Mouse (Mus musculus) midbrain, embryonic 14.5 days (tissue): ENCODE data around the gene B3gnt8. TPM values are rescaled to one million over a fixed set of nuclear protein-coding genes. Genes with fewer than 3 reads are reported as not detected.

ENCODE experiments used
- ATAC-seq: fragments of 200-750 bp; cut with Nextera tagmentation; 2 replicates; pipeline ENCODE4 v1.8.0; 2017; ENCODE audit warnings: moderate number of reproducible peaks, moderate library complexity; ENCODE audit not compliant: low FRiP score, low TSS enrichment
- DNase-seq: peaks from one replicate; pipeline ENCODE4 v3.0.0-alpha.2; 2015
- H3K27ac ChIP-seq: fragments of 300-500 bp; sonication (generic); replicated peaks from 2 replicates; pipeline ENCODE4 v1.5.1; 2014; ENCODE audit warnings: mild to moderate bottlenecking, low read depth, low read length, moderate library complexity
- H3K27me3 ChIP-seq: fragments of 300-500 bp; sonication (generic); 2 replicates; pipeline ENCODE4 v1.6.1; 2014; ENCODE audit warnings: low read length, control low read depth, mixed read lengths; ENCODE audit not compliant: control insufficient read depth, insufficient read depth
- H3K36me3 ChIP-seq: fragments of 300-500 bp; sonication (generic); 2 replicates; pipeline ENCODE4 v1.6.1; 2014; ENCODE audit warnings: low read length, control low read depth; ENCODE audit not compliant: control insufficient read depth, insufficient read depth
- H3K4me1 ChIP-seq: fragments of 300-500 bp; sonication (generic); 2 replicates; pipeline ENCODE4 v1.6.1; 2014; ENCODE audit warnings: mild to moderate bottlenecking, antibody characterized with exemption, low read length, control low read depth; ENCODE audit not compliant: control insufficient read depth, insufficient read depth
- H3K4me2 ChIP-seq: fragments of 300-500 bp; sonication (generic); 2 replicates; pipeline ENCODE4 v1.6.1; 2014; ENCODE audit warnings: mild to moderate bottlenecking, low read length, moderate library complexity
- H3K4me3 ChIP-seq: fragments of 300-500 bp; sonication (generic); replicated peaks from 2 replicates; pipeline ENCODE4 v1.5.1; 2014; ENCODE audit warnings: low read depth, low read length
- H3K9ac ChIP-seq: fragments of 300-500 bp; sonication (generic); replicated peaks from 2 replicates; pipeline ENCODE4 v1.6.1; 2014; ENCODE audit warnings: mild to moderate bottlenecking, low read length, moderate library complexity
- H3K9me3 ChIP-seq: fragments of 300-500 bp; sonication (generic); 2 replicates; pipeline ENCODE4 v1.6.1; 2016; ENCODE audit warnings: low read length, control low read depth, mixed read lengths; ENCODE audit not compliant: control insufficient read depth
- WGBS: fragments of 180-500 bp; shearing (Covaris S2); extraction: QIAGEN DNeasy Blood & Tissue Kit; methylation state at CpG from one replicate; pipeline ENCODE4 v1.1.7; 2014; 5-methylcytosine and 5-hydroxymethylcytosine counted together
- polyA plus RNA-seq: library from polyadenylated mRNA; unstranded; fragments of >200 nt; fragmentation: Nextera tagmentation; extraction: Ambion mirVana; gene quantifications from 2 replicates; pipeline ENCODE4 v1.2.1, GENCODE M21; 2014

B3gnt8 gene
- polyA plus RNA-seq, 1 experiment from 2014 or later: 0.50 TPM

DNA sequence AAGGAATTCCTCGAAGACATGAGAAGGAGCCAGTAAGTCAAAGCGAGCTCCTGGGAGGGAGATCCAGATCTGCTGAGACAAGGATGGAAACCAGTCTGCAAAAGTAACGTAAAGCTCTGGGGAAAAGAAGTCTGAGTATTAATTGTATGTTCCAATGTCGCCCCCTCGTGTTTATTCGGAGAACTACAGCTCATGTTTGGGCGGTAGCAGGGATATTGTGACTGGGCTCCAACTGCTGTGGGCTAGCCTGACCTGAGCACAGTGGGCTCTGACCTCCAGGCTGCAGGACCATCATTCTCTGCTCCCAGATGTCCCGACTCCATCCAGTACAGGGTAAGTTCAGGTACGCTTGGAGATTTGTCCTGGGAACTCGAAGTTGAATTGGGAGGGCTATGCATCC is 26.8 kb upstream of the B3gnt8 start:
- no peaks in the 10 kb centered on the region for H3K9me3 ChIP-seq
- H3K9ac ChIP-seq: no peak overlapping the region
- no peaks in the 10 kb centered on the region for H3K4me1 ChIP-seq
- no peak overlapping the region for H3K4me3 ChIP-seq
- WGBS: 12% methylated on average over 10 of the region's 10 CpGs
- no peaks in the 10 kb centered on the region for H3K27me3 ChIP-seq
- no peak overlapping the region for H3K4me2 ChIP-seq
- H3K27ac ChIP-seq: no peak overlapping the region
- DNase-seq (peak; percentile 89), ATAC-seq (no peak)
- no peaks in the 10 kb centered on the region for H3K36me3 ChIP-seq

DNA sequence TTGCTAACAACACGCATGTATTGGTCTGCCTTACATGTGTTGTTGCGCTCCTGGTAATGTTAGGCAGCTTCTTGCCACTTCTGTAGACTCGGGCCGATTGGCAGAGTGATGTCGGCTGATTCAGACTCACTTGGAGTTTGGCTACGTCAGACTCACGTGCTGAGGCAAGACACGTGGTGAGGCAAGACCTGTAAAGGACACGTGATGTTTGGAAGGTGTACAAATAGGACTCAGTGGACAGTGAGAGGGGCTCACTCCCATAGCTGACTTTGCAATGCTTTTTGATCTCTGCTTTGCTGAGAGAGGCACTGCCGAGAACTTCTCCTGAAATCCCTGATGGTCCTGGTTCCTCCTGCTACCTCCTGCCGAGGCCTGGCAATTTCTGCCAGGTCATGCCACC is 25.8 kb upstream of the B3gnt8 start:
- Histone ChIP-seq H3K4me2 (no peak overlapping the region), H3K4me3 (no peak overlapping the region), H3K27me3 (no peaks in the 10 kb centered on the region), H3K36me3 (no peaks in the 10 kb centered on the region), H3K9ac (no peak overlapping the region), H3K27ac (no peak overlapping the region), H3K4me1 (no peaks in the 10 kb centered on the region), H3K9me3 (no peaks in the 10 kb centered on the region)
- 88% methylated on average over 11 of the region's 11 CpGs for WGBS
- DNase-seq (no peak), ATAC-seq (no peak)

DNA sequence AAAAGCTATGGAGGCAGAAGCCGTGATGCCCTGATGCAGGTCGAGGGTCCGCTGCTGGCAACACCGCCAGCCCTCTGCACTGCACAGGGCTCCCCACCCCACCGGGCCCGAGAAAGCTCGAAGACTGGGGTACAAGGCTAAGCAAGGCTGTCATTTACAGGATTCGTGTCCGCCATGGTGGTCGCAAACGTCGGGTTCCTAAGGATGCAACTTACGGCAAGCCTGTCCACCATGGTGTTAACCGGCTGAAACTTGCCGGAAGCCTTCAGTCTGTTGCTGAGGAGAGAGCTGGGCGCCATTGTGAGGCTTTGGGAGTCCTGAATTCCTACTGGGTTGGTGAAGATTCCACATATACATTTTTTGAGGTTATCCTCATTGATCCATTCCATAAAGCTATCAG is 25.1 kb upstream of the B3gnt8 start:
- DNase-seq (no peak), ATAC-seq (no peak)
- Histone ChIP-seq H3K9me3 (no peaks in the 10 kb centered on the region), H3K36me3 (no peaks in the 10 kb centered on the region), H3K4me2 (no peak overlapping the region), H3K9ac (no peak overlapping the region), H3K27me3 (no peaks in the 10 kb centered on the region), H3K4me1 (no peaks in the 10 kb centered on the region), H3K27ac (no peak overlapping the region), H3K4me3 (no peak overlapping the region)
- WGBS: 89% methylated on average over 16 of the region's 16 CpGs

DNA sequence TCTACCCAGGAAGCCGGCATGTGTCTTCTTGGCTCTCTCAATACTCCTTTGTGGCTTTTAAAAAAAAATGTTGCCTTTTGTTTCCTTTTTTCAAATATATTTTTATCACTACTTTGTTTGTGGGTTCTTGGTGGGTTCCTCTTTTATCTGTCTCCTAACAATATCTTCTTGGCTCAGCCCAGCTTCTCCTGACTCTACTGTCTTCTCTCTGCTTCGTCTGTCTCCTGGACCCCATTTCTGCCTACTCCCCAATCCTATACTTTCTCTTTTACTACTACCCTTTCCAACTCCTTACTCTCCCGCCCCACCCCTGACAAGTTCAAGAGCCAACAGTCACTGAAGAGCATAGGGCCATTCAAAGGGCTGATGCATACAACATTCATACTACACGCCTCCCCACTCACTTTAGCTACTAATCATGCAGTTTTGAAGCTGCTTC is 19.8 kb upstream of the B3gnt8 start:
- H3K9ac ChIP-seq: no peak overlapping the region
- H3K27me3 ChIP-seq: no peaks in the 10 kb centered on the region
- H3K4me3 ChIP-seq: no peak overlapping the region
- H3K4me1 ChIP-seq: no peaks in the 10 kb centered on the region
- H3K9me3 ChIP-seq: no peaks in the 10 kb centered on the region
- WGBS: 87% methylated on average over 4 of the region's 4 CpGs
- H3K36me3 ChIP-seq: no peaks in the 10 kb centered on the region
- H3K4me2 ChIP-seq: no peak overlapping the region
- ATAC-seq (no peak), DNase-seq (no peak)
- H3K27ac ChIP-seq: no peak overlapping the region

DNA sequence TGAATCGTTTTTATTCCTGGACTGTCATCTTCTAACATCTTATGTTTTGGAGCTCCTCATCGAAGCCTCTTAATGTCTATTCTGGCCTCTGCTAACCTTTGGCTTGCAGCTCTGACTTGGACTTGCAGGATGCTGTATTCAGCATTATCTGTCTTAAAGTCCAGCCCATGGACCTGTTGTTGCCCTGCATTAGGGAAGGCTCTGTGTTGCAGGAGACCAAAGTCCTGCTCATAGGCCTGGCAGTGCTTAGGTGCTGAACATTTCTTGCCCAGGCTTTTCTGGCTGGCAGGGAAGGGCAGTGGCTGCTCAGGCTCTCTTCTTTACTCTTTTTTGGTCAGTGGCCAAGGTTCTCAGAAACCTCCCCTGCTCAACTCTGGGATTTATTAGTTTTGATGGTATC is 19.3 kb upstream of the B3gnt8 start:
- Histone ChIP-seq H3K4me1 (no peaks in the 10 kb centered on the region), H3K27ac (no peak overlapping the region), H3K9ac (no peak overlapping the region), H3K36me3 (no peaks in the 10 kb centered on the region), H3K4me2 (no peak overlapping the region), H3K27me3 (no peaks in the 10 kb centered on the region), H3K4me3 (no peak overlapping the region), H3K9me3 (no peaks in the 10 kb centered on the region)
- ATAC-seq (no peak), DNase-seq (no peak)
- 81% methylated on average over 2 of the region's 2 CpGs for WGBS

DNA sequence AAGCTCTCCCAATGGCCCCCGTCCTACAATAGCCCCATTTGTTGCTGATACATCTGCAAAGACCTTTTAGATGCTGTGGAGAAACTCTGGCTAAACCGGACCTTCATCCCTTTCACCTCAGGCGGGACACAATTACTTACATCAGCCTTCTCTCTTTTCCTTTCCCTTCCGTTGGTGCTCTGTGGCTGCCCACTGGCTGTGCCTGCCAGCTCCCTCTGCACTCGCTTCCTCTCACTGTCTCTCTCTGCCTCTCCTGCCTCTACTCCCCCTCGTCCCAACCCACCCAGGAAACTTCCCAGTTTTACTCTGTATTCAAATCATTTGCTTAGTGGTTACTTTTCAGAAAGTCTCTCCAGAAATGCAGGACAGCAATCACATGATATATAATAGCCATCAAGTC is 16.4 kb upstream of the B3gnt8 start:
- no peak for DNase-seq
- 44% methylated on average over 6 of the region's 6 CpGs for WGBS
- Histone ChIP-seq H3K4me1 (no peaks in the 10 kb centered on the region), H3K4me3 (no peak overlapping the region), H3K9me3 (no peaks in the 10 kb centered on the region), H3K9ac (no peak overlapping the region), H3K36me3 (no peaks in the 10 kb centered on the region), H3K27ac (no peak overlapping the region), H3K4me2 (no peak overlapping the region), H3K27me3 (no peaks in the 10 kb centered on the region)
- no peak for ATAC-seq

DNA sequence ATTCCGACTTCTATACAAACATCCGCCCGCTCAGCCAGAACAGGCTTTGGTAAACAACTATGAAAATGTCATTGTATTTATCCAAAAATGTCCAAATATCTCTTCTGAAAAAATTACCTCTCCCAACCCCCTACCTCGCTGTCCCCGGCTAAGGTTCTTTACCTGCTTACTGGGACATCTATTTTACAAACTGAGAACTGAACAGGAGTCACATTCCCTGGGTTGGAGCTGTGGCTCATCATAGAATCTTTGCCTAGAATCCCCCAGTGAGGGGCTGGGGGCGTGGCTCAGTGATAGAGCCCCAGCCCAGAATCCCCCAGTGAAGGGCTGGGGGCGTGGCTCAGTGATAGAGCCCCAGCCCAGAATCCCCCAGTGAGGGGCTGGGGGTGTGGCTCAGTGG is 15.0 kb upstream of the B3gnt8 start:
- Histone ChIP-seq H3K9me3 (no peaks in the 10 kb centered on the region), H3K27ac (no peak overlapping the region), H3K27me3 (no peaks in the 10 kb centered on the region), H3K36me3 (no peaks in the 10 kb centered on the region), H3K4me3 (no peak overlapping the region), H3K4me1 (no peaks in the 10 kb centered on the region), H3K4me2 (no peak overlapping the region), H3K9ac (no peak overlapping the region)
- no peak for ATAC-seq
- no peak for DNase-seq
- WGBS: 39% methylated on average over 7 of the region's 7 CpGs

DNA sequence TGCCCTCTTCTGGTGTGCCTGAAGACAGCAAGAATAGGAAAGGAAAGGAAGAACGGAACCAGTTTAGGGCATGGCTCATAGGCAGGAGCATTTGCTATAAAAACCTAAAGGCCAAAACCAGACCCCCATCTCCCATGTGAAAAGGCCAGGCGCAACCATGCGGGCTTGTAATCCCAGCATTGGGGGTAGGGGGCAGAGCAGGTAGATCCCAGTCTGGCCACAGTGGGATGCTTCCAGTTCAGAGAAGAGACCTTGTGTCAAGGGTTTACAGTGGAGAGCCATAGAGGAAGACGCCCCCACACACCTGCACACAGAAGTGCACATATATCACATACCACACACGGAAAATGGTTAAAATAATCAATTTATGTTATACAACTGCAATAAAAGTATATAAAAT is 12.4 kb upstream of the B3gnt8 start:
- H3K9ac ChIP-seq: no peak overlapping the region
- DNase-seq (no peak), ATAC-seq (no peak)
- no peak overlapping the region for H3K4me2 ChIP-seq
- no peak overlapping the region for H3K27ac ChIP-seq
- H3K4me1 ChIP-seq: no peaks in the 10 kb centered on the region
- H3K36me3 ChIP-seq: no peaks in the 10 kb centered on the region
- H3K9me3 ChIP-seq: no peaks in the 10 kb centered on the region
- 88% methylated on average over 5 of the region's 5 CpGs for whole genome bisulfite sequencing
- 0 out of 2 replicates have a peak, but pooled peaks cover 6% of the 10 kb centered on the region for H3K27me3 ChIP-seq
- no peak overlapping the region for H3K4me3 ChIP-seq

DNA sequence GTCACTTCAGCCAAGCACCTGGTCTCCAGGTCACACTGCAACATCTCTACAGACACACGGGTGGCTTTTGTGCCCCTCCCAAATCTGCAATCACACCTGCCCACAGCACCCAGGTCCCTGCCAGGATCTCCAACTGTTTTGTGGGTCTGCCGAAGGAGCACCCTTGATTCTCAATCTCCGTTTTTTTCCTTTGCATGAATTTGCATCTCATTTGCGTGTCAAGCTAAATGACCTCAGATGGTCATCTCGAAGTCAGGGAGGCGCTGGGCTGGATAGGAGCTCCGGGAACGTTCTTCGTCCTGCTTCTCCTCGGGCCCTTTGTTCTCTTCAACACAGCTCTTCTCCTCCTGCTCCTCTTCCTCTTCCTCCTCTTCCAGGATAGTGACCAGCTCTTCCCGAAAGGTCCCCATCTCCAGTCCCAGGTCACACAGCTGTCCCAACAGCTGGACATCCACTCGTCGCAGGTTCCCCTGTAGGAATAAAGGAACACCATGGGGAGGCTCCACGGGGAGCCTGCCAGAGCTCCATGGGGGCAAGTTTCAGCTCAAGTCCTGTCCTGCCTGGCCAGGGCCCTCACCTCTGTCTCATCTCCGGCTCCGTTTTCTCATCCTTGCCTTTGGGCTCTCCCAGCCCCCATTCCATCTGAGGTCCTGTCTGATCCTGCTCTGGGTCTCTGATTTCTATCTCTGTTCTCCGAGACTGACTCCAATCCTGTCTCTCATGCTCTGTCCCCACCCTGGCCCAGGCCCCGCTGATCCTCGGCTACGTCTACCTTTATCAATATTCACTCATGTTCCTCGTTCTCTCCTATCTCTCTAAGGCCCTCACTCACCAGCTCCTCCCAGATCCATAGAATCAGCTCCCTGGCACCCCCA is 11.4 kb upstream of the B3gnt8 start:
- Histone ChIP-seq H3K27ac (no peak overlapping the region), H3K4me2 (no peak overlapping the region), H3K27me3 (0 out of 2 replicates have a peak, but pooled peaks cover 6% of the 10 kb centered on the region), H3K4me1 (peaks cover 5% of the 10 kb centered on the region; the same call in 1 of the 2 replicates), H3K9me3 (no peaks in the 10 kb centered on the region), H3K36me3 (no peaks in the 10 kb centered on the region), H3K9ac (no peak overlapping the region), H3K4me3 (no peak overlapping the region)
- ATAC-seq (no peak), DNase-seq (no peak)
- WGBS: 67% methylated on average over 21 of the region's 21 CpGs
